Mouse (Mus musculus) forebrain, embryonic 14.5 days (tissue): ENCODE measurements around the gene Limk2. TPM values are rescaled to one million over a fixed set of nuclear protein-coding genes. Genes with fewer than 3 reads are reported as not detected.

Experiments used
- ATAC-seq: fragments of 200-750 bp; cut with Nextera tagmentation; 2 replicates; pipeline ENCODE4 v1.8.0; 2017; ENCODE audit warnings: mild to moderate bottlenecking, moderate library complexity
- DNase-seq: peaks from one replicate; pipeline ENCODE4 v3.0.0-alpha.2; 2015; ENCODE audit warnings: low spot score
- H3K27ac ChIP-seq: fragments of 300-500 bp; sonication (generic); 2 replicates; pipeline ENCODE4 v1.5.1; 2014; ENCODE audit warnings: low read depth, mild to moderate bottlenecking, control low read depth, low read length, moderate library complexity
- H3K27me3 ChIP-seq: fragments of 300-500 bp; sonication (generic); replicated peaks from 2 replicates; pipeline ENCODE4 v1.6.1; 2014; ENCODE audit warnings: low read length, control low read depth, mixed read lengths; ENCODE audit not compliant: control insufficient read depth, insufficient read depth
- H3K36me3 ChIP-seq: fragments of 300-500 bp; sonication (generic); 2 replicates; pipeline ENCODE4 v1.6.1; 2014; ENCODE audit warnings: low read length, control low read depth; ENCODE audit not compliant: control insufficient read depth, insufficient read depth
- H3K4me1 ChIP-seq: fragments of 300-500 bp; sonication (generic); 2 replicates; pipeline ENCODE4 v1.6.1; 2014; ENCODE audit warnings: antibody characterized with exemption, low read length, control low read depth; ENCODE audit not compliant: control insufficient read depth, insufficient read depth
- H3K4me2 ChIP-seq: fragments of 300-500 bp; sonication (generic); 2 replicates; pipeline ENCODE4 v1.6.1; 2014; ENCODE audit warnings: mild to moderate bottlenecking, control low read depth, low read length
- H3K4me3 ChIP-seq: fragments of 300-500 bp; sonication (generic); 2 replicates; pipeline ENCODE4 v1.5.1; 2014; ENCODE audit warnings: low read depth, low read length, control low read depth
- H3K9ac ChIP-seq: fragments of 300-500 bp; sonication (generic); 2 replicates; pipeline ENCODE4 v1.6.1; 2014; ENCODE audit warnings: mild to moderate bottlenecking, low read length, control low read depth, moderate library complexity
- H3K9me3 ChIP-seq: fragments of 300-500 bp; sonication (generic); replicated peaks from 2 replicates; pipeline ENCODE4 v1.6.1; 2016; ENCODE audit warnings: low read length, control low read depth, mixed read lengths; ENCODE audit not compliant: control insufficient read depth
- WGBS: fragments of 180-500 bp; shearing (Covaris S2); extraction: QIAGEN DNeasy Blood & Tissue Kit; methylation state at CpG from one replicate; pipeline ENCODE4 v1.1.7; 2014; 5-methylcytosine and 5-hydroxymethylcytosine counted together
- polyA plus RNA-seq: library from polyadenylated mRNA; unstranded; fragments of >200 nt; fragmentation: Nextera tagmentation; extraction: Ambion mirVana; gene quantifications from 2 replicates; pipeline ENCODE4 v1.2.1, GENCODE M21; 2014

Gene Limk2
- polyA plus RNA-seq: 88.4 and 102 TPM in 2 replicates

DNA sequence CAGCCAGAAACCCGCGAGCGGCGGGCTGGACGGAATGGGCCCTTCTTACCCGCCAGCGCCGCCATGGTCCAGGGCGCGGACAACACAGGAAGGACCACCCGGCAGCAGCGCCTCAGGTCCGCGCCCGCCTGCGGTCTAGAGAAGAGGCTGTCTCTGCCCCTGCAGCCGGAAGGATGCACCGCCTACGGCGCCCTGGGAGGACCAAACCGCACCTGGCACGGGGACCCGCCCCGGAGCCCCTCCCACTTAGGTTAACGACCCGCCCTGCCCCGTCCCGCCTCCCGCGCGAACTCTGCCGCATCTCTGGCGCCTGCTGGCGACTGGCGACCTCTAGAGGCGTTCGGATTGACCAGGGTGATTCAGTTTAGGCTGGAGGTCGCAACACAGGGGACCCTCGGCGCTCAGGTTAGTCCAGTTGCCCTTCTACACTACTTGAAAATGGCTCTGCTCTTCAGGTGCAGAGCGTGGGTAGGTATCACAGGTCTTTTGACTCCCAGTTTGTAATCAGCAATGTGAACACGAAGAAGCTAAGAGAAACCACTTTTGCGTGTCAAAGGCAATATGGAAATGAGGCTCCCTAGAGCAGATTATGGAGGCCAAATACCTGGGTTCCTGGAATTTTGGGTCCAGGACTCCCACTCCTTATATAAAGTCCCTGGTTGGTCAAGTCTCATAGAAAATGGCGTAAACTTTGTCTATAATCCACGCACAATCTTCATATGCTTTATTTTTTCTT lies at the start of gene Limk2:
Gene Limk2 (minus strand): TSS at position 193 of the 736 bp plus-strand sequence.
- DNase-seq: peak; percentile 83
- no peaks in the 10 kb centered on the region for H3K9me3 ChIP-seq
- H3K4me2 ChIP-seq: peak within 1 kb of the TSS; percentile 65
- H3K27ac ChIP-seq: no peak within 1 kb of the TSS
- no peaks in the 10 kb centered on the region for H3K36me3 ChIP-seq
- peak; percentile 93 for ATAC-seq
- peaks cover 5% of the 10 kb centered on the region for H3K4me1 ChIP-seq
- no peaks in the 10 kb centered on the region for H3K27me3 ChIP-seq
- H3K4me3 ChIP-seq: peak within 1 kb of the TSS; percentile 56
- WGBS: 2% methylated on average over 40 of the region's 45 CpGs
- H3K9ac ChIP-seq: peak within 1 kb of the TSS; percentile 75

DNA sequence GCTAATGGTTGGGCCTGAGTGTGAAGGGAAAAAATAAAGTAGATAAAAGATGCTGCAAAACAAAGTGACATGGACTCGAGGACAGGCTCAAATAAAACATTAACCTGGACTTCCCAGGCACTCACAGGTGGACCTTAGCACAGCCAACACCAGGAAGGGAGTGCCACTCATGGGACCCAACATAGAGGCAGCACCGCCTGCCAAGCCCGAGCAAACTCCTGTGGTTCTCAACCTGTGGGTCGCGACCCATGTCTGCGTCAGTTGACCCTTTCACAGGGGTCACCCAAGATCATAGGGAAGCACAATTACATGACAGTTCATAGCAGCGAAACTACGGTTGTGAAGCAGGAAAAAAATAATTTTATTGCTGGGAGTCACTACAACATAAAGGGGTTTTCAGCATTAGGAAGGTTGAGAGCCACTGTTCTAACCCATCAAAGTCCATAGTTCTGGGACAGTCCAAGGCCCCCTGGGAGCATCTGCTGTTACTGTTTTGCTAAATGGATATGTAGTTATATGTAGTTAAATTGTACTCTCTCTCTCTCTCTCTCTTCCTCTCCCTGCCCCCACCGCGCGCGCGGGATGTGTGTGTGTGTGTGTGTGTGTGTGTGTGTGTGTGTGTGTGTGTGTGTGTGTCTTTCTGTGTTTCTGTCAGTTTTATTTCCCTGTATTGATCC lies 49.6 kb upstream of the Limk2 start:
- Histone ChIP-seq H3K4me3 (no peak overlapping the region), H3K27ac (no peak overlapping the region), H3K4me1 (no peaks in the 10 kb centered on the region), H3K9ac (no peak overlapping the region), H3K27me3 (no peaks in the 10 kb centered on the region), H3K4me2 (no peak overlapping the region), H3K9me3 (no peaks in the 10 kb centered on the region), H3K36me3 (peaks cover 4% of the 10 kb centered on the region; the same call in 1 of the 2 replicates)
- WGBS: 91% methylated on average over 8 of the region's 13 CpGs
- DNase-seq (no peak), ATAC-seq (no peak)

DNA sequence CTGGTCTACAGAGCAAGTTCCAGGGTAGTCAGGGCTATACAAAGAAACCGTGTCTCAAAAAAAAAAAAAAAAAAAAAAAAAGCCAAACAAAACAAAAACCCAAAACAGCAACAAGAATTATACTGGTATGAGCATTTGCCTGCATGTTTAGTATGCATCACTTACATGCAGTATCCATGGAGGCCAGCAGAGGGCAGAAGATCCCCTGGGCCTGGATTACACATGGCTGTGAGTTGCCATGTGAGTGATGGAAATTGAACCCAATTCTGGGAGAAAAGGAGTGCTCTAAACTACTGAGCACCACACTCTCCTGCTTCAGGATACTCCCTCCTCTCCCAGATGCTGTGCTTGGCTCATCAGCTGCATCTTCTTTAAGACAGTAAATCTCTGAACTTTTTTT lies 47.4 kb upstream of the Limk2 start:
- Histone ChIP-seq H3K36me3 (peaks cover 4% of the 10 kb centered on the region; the same call in 1 of the 2 replicates), H3K4me2 (no peak overlapping the region), H3K4me3 (no peak overlapping the region), H3K4me1 (0 out of 2 replicates have a peak, but pooled peaks cover 2% of the 10 kb centered on the region), H3K9ac (no peak overlapping the region), H3K27me3 (no peaks in the 10 kb centered on the region), H3K9me3 (no peaks in the 10 kb centered on the region), H3K27ac (no peak overlapping the region)
- WGBS: 20% methylated on average over 1 of the region's 1 CpGs
- ATAC-seq (no peak), DNase-seq (peak; percentile 68)

DNA sequence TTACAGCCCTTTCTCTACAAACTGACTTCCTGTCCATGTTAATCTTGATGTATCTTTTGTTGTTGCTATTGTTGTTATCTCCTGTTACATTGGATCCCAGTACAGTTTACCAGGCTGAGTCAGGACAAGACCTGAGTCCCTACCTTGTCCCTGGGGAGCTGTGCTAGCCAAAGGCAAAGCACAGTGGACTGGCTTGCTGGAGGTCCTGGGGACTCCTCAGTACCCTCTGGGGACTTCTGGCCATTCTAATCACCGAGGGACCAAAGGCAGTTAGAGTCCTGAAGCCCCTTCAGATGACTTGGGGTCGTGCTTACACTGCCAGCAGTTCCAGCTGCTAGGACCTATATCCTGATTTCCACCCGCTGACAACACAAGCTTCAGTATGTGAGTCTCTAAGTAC lies 45.5 kb upstream of the Limk2 start:
- H3K4me2 ChIP-seq: no peak overlapping the region
- 92% methylated on average over 3 of the region's 3 CpGs for WGBS
- H3K4me3 ChIP-seq: no peak overlapping the region
- H3K4me1 ChIP-seq: peaks cover 7% of the 10 kb centered on the region
- H3K27ac ChIP-seq: no peak overlapping the region
- no peak for DNase-seq
- peaks cover 4% of the 10 kb centered on the region; the same call in 1 of the 2 replicates for H3K36me3 ChIP-seq
- no peaks in the 10 kb centered on the region for H3K27me3 ChIP-seq
- H3K9me3 ChIP-seq: no peaks in the 10 kb centered on the region
- H3K9ac ChIP-seq: no peak overlapping the region
- ATAC-seq: no peak

DNA sequence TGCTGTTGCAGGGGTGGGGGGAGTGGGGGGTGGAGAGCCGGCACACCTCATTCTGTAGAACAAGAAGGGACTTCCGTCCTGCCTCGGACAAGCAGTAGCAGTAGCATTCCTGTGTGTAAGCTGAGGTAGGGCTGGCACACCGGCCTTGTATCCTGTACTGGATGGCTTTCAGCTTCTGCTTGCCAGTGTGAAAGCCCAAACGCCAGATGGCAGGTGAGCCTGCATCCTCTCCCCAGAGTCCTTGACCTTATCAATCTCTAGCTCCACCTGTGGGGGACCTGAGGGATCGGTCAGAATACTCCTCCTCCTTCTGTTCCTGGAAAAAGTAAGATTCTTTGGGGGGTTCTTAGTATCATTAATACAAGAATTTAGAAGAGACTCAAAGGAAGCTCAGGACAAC lies 44.5 kb upstream of the Limk2 start:
- no peak overlapping the region for H3K9ac ChIP-seq
- no peaks in the 10 kb centered on the region for H3K27me3 ChIP-seq
- H3K4me1 ChIP-seq: peaks cover 7% of the 10 kb centered on the region
- no peak overlapping the region for H3K27ac ChIP-seq
- DNase-seq: no peak
- peak overlapping the region; percentile 94 for H3K4me2 ChIP-seq
- H3K4me3 ChIP-seq: no peak overlapping the region
- no peaks in the 10 kb centered on the region for H3K9me3 ChIP-seq
- peaks cover 4% of the 10 kb centered on the region; the same call in 1 of the 2 replicates for H3K36me3 ChIP-seq
- no peak for ATAC-seq
- WGBS: 78% methylated on average over 6 of the region's 6 CpGs

DNA sequence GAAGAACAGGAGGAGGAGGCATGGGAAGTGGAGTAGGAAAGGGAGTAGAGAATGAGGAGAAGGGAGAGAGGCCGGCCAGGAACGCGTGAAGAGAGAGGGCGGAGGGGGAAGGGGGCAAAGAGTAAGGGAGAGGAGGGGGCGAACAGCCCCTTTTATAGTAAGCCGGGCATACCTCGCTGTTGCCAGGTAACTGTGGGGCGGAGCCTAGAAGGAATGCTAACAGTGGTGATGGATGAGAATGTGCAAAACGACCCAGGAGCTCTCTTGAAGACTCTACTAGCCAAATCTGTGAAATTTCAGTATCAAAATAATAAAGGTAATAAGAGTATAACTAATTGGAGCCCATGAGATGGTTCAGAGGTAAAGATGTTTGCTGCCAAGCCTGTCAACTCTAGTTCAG lies 43.8 kb upstream of the Limk2 start:
- Histone ChIP-seq H3K9ac (peak overlapping the region; percentile 87), H3K4me2 (peak overlapping the region; percentile 94), H3K27me3 (no peaks in the 10 kb centered on the region), H3K4me1 (peaks cover 7% of the 10 kb centered on the region), H3K4me3 (peak overlapping the region; percentile 89), H3K36me3 (peaks cover 4% of the 10 kb centered on the region; the same call in 1 of the 2 replicates), H3K9me3 (no peaks in the 10 kb centered on the region), H3K27ac (peak overlapping the region; percentile 85; the same call in 1 of the 2 replicates)
- 0% methylated on average over 9 of the region's 9 CpGs for WGBS
- DNase-seq (peak; percentile 43), ATAC-seq (peak; percentile 45)

DNA sequence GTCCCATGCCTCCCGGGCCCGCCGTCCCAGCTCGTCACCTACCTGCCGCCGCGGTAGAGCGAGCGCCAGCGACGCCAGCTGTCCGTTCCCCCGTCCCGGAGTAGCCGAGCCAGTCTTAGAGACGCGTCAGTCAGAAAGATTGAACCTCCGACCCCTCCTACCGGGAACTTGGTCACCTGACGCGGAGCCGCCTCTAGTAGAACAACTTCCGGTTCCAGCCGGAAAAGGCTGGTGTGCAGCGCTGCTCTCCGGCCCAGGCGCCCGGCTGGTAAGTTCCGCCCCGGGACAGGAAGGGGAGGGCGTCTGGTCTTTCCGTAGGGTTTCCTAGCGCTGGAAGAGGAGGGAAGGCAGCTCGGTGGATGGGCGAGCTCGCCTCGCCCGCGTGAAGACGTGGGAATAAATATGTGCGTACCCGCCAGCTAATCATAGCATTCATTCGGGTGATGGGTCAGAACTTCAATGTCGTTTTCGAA lies 43.2 kb upstream of the Limk2 start, which contains the start of gene Rnf185:
Gene Rnf185 (minus strand): TSS at position 197 of the 473 bp plus-strand sequence.
- WGBS: under 1% methylated on average over 45 of the region's 45 CpGs
- peak within 1 kb of the TSS; percentile 87 for H3K9ac ChIP-seq
- no peaks in the 10 kb centered on the region for H3K9me3 ChIP-seq
- H3K36me3 ChIP-seq: peaks cover 4% of the 10 kb centered on the region; the same call in 1 of the 2 replicates
- H3K4me2 ChIP-seq: peak within 1 kb of the TSS; percentile 94
- peak; percentile 98 for DNase-seq
- H3K27ac ChIP-seq: peak within 1 kb of the TSS; percentile 85
- ATAC-seq: peak; percentile 98
- peak within 1 kb of the TSS; percentile 89 for H3K4me3 ChIP-seq
- H3K27me3 ChIP-seq: no peaks in the 10 kb centered on the region
- peaks cover 7% of the 10 kb centered on the region for H3K4me1 ChIP-seq

DNA sequence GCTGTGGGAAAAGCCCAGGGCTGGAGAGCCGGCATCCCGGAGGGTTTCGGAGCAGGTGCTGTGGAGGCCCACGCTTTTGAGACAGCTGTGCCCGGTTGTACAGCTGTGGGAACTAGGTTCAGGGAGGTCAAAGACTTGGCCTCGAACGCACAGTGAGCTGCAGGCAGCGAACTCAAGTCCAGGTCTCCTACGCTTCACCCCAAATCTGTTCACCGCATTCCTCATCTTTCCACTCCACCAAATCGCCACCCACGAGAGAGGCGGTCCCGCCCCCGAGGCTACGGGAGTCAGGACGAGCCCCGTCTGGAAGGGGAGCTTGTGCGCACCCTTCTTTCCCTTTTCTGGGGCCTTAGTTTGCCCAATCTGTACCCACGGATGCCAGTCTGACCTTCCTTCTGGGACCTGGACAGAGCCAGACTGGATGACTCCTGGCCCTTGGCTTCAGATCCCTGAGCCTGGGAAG lies 42.7 kb upstream of the Limk2 start:
- Histone ChIP-seq H3K36me3 (peaks cover 4% of the 10 kb centered on the region; the same call in 1 of the 2 replicates), H3K27ac (peak overlapping the region; percentile 85), H3K4me1 (peaks cover 7% of the 10 kb centered on the region), H3K4me2 (peak overlapping the region; percentile 94), H3K4me3 (peak overlapping the region; percentile 89), H3K27me3 (no peaks in the 10 kb centered on the region), H3K9ac (peak overlapping the region; percentile 87), H3K9me3 (no peaks in the 10 kb centered on the region)
- peak; percentile 37 for DNase-seq
- under 1% methylated on average over 20 of the region's 20 CpGs for whole genome bisulfite sequencing
- ATAC-seq: no peak; the same call in 1 of the 2 replicates
